Mouse (Mus musculus): ENCODE measurements at regions not wholly inside any gene's neighbourhood (a gene's known extent, or its start where the extent isn't known, plus 50 kb on each side); places are given as distances from the start of the nearest gene placed in this dataset.

GRCm38 (mm10) chr8:25389947-25390346 lies 565.8 kb upstream of the Adam5 start:
- DNase-seq (ENCODE audit: low read depth) = no peak

DNA sequence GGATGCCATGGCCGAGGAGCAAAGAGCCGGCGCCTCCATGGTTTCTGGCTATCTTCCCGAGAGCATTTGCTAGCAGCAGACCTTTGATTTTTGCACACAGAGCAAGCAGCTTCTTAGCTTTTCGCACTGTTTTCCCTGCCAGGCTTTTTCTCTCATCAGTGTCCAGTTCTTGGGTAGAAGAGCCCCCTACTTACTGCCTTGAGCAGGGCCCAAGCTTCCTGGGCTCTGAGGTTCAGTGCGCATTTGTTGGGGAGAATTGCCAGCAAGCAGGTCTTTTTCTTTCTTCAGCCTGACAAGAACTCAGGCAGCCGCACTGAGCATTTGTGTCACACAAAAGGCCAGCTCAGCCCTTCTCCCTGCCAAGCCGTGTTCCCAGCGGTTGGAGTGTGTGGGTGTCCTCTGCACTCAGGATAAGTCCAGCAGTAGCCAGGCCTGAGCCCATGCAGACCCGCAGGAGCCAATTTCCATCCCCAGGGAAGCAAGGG lies 565.2 kb upstream of the Adam5 start:
- no peak for DNase-seq (ENCODE audit: low read depth)

DNA sequence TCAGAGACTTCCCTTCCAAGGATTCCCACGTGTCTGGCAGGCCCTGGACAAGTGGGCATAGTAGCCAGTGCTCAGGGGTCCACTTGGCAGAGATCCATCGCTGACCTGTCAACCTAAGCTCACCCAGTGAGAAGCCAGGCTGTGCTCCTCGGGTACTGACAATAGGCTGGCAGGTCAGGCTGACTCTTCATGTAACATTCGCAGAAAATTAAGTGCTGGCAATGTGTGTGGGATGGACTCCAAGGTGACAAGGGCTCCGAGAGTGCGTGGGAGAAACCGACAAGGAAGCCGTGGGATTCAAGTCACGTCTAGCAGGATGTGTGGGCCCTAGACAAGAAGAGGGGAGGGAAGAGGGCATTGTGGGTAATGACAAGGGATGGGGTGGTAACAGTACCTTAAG lies 564.6 kb upstream of the Adam5 start:
- no peak for DNase-seq (ENCODE audit: low read depth)

DNA sequence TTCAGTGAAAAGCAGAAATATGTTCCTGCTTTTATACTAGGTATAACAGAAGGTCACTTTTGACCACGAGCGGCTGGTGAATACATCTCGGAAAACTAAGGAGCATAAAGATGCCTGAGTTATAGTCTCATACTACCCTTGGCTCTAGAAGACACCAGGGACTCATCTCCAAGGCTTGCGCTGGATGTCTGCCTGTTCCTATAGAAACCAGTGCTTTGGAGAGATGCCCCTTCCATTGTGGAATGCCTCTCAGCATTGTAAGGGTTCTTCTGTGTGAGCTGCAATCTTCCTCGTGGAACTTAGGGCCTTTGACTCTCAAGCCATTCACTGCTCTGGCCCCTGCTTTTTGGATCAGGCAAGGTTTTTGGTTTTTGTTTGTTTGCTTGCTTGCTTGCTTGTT lies 561.0 kb upstream of the Adam5 start:
- DNase-seq (ENCODE audit: low read depth) = no peak

- DNase-seq (ENCODE audit: low read depth) = no peak
Measured at GRCm38 (mm10) chr8:25384591-25384990, 560.4 kb upstream of the Adam5 start.

GRCm38 (mm10) chr8:25373276-25373675 lies 549.1 kb upstream of the Adam5 start:
- no peak for DNase-seq (ENCODE audit: low read depth)

DNA sequence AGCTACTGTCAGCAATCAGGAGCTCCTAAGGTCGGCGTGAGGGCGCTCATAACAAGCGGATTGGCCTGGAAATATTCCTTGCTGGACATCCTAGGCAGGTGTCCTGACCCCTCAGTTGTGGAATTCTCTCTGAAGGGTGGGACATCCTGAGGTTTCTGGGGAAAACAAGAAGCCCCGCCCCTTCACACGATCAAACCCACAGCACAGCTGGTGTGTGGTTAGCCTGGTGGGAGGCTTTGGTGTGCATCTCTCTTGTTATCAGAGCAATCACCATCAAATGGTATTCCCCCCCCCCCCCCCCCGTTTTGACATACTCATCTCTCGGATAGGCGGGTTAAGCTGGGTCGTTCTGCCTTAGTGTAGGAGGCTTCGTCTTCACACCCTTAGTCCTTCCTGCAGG lies 546.8 kb upstream of the Adam5 start:
- DNase-seq (ENCODE audit: low read depth) = no peak

DNA sequence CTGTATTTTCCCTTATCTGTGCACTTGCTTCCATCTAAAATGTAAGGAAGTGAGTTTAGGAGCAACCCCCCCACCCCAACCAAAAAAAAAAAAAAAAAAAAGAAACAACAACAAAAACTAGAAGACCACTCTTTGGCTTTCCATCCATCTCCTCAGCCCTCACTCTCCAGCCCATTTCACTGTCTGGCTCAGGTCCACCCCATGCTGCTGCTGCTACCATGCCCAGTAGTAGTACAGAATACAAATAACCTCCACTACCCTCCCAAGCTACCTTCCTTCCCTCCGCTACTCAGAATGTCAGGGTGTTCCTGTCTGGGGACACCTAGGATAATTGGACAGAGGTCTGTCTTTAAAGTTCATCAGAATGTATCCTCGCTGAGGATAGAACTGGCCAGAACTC lies 545.2 kb upstream of the Adam5 start:
- DNase-seq (ENCODE audit: low read depth) = no peak

DNA sequence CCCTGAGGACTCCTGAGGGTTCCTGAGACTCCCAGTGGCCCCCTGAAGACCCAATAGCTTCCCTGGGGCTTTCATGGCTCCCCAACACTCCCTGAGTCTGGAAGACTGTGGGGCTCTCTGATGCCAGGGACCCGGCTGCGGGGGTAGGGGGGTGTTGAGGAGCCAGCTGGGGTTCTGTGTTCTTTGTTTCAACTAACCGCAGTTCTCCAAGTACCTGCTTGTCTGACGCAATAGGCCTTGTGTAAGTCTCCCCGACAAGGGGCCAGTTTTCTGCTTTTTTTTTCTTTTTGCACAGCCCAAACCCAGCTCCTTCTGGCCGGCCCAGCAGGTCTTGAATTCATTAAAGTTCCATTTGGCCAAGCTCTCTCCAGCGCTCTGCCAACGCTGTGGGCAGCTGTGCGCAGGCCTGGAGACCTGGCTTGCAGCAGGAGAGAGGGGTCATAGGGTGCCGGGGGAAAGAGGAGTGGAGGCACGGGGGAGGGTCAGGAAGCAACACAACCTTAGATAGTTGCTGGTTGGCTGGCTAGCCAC lies 544.5 kb upstream of the Adam5 start:
- no peak for DNase-seq (ENCODE audit: low read depth)

- DNase-seq (ENCODE audit: low read depth) = no peak
Measured at GRCm38 (mm10) chr8:25367806-25368549, 543.8 kb upstream of the Adam5 start.

DNA sequence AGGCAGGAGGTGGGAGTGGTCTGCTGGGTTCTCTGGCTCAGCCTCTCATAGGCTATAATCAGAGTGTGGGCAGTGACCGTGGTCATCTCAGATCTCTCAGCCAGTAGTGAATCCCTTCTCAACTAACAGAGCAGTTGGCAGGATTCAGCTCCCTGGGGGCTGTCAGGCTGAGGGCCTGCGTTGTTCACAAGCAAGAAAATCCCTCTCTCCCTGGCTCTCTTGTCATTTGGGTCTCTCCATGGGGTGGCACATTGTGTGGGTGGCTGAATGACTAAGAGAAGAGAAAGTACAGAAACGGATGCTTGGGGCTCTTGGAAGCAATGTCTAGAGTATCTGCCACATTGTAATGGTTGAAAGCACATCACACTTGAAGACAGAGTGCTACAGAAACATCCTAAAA lies 542.0 kb upstream of the Adam5 start:
- DNase-seq (ENCODE audit: low read depth) = no peak

GRCm38 (mm10) chr8:25362656-25363055 lies 538.5 kb upstream of the Adam5 start:
- no peak for DNase-seq (ENCODE audit: low read depth)

DNA sequence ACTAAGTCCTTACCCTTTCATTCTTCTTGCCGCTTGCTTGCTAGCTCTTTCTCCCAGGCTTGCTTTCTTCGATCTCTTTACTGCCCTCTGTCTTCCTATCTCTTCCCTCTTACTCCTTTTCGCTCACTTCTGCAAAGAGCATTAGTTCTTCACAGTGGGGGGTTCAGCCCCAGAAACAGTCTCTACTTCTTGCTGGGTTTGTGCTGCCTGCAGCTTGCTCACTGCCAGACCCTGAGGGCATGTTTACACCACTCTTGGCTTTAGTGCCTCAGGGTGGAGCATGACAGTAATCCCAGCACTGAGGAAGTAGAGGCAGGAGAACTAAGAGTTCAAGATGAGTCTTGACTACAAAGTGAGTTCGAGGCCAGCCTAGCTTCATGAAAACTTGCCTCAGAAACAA lies 538.0 kb upstream of the Adam5 start:
- no peak for DNase-seq (ENCODE audit: low read depth)

GRCm38 (mm10) chr8:25361420-25361819 lies 537.3 kb upstream of the Adam5 start:
- no peak for DNase-seq (ENCODE audit: low read depth)

- DNase-seq (ENCODE audit: low read depth) = no peak
Measured at GRCm38 (mm10) chr8:25358539-25359165, 534.5 kb upstream of the Adam5 start.

GRCm38 (mm10) chr8:25353822-25354770 lies 529.9 kb upstream of the Adam5 start:
- DNase-seq (ENCODE audit: low read depth) = no peak

- DNase-seq (ENCODE audit: low read depth) = no peak
Measured at GRCm38 (mm10) chr8:25353405-25353804, 529.2 kb upstream of the Adam5 start.

DNA sequence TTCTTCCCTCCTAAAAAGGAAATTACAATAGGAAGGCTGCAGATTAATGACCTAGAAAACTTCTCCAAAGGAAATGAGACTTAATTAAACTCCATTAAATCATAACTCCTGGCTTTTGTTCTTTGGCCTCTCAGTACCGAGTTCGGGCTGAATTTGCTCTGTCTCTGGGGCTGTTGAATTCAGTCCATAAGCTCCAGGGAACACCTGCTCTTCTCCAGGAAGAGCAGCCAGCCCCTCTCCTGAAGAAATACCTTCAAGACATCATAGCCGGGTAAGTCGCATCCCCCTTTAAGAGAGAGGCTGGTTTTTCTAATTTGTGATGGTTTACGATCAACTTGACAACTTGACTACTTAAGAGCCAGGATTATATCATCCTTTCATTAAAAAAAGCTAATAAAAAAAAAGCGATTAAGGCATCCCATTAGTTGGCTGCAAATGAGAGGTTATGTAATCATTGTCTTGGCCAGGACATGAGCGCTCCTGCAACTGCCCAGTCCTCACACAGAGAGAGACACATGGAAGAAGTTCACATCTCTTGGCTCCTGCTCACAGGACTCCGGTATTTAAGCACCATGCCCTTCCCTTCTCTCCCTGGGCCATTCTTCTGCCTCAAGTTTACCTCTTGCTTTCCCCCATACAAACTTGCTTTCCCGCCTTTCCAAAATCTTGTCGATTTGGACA lies 524.0 kb upstream of the Adam5 start:
- DNase-seq (ENCODE audit: low read depth) = no peak

DNA sequence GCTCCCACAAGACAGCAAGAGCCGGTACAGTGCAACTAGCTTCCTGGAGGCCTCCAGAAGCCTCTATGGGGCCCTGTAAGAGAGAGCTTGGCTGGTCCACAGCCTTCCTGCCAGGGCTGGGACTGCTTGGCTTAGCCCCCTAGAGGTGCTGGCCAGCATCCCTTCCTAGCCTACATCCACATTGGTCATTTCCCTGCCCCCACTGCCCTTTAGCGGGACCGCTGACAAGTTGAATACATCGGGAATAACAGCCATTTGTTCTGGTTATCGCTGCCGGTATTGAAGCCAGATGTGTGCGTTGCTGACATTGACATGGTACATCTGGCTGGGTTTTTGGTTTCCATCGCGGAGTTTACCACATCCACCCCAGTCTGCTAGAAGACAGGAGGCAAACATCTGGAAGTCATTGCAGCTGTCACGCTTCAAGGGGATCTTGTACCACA lies 519.0 kb upstream of the Adam5 start:
- DNase-seq (ENCODE audit: low read depth) = no peak

GRCm38 (mm10) chr8:25342501-25342900 lies 518.3 kb upstream of the Adam5 start:
- DNase-seq (ENCODE audit: low read depth) = no peak

DNA sequence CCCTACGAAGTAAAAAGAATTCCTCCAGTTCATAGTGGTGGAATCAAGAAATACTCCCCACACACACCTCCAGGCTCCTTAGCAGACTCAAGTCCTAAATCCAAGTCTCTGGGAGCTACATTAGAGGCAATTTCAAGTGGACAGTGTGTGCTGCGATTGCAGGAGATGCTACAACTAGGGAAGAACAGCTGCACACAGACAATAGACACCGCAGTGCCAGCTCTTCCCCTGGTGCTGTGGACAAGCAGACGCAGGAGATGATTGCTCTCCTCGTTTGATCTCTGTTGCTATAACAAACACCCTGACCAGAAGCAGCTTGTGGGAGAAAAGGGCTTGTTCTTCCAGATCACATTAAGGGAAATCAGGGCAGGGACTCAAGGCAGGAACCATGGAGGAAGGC lies 517.1 kb upstream of the Adam5 start:
- no peak for DNase-seq (ENCODE audit: low read depth)

DNA sequence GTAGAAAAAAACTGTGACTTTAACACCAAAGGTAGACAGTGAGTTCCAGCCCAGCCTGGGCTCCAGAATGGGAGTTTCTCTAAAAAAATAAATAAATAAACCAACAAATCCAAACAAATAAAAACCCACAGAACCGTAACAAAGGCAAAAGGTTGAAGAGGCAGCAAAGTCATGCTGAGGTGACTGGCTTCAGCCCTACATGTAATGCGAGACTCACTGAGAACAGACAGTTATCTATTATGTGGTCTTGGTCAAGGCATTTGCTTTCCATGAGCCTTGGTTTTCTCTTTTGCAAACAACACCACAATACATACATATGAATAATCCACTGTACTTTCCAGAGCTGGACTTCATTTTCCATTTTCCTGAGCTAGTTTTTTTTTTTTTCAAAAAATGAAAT lies 516.6 kb upstream of the Adam5 start:
- DNase-seq (ENCODE audit: low read depth) = no peak

Data from 416B (cell line).